Mouse (Mus musculus): ENCODE data around the gene Gif. TPM values are rescaled to one million over a fixed set of nuclear protein-coding genes. Genes with fewer than 3 reads are reported as not detected.

Gene Gif
- not detected for polyA plus RNA-seq (2017; shearing (Covaris generic))

GRCm38 (mm10) chr19:11747298-11747697 is at the start of gene Gif:
Gene Gif, plus strand, starts transcription at chr19:11747554.

GRCm38 (mm10) chr19:11770205-11770892 is 23.0 kb downstream of the Gif start, which contains the start of gene Mrpl16:
Gene Mrpl16, plus strand, starts transcription at chr19:11770391.

Other genes with a start within 250 kb of the Gif start
- gene Ms4a6b, start 231.0 kb upstream of the Gif start, polyA plus RNA-seq (2017; shearing (Covaris generic)) = 579 TPM
- 0.66 TPM for gene Ms4a4d, start 210.8 kb upstream of the Gif start, polyA plus RNA-seq (2017; shearing (Covaris generic))
- 16.2 TPM for gene Ms4a6d, start 142.7 kb upstream of the Gif start, polyA plus RNA-seq (2017; shearing (Covaris generic))
- not detected for gene Ms4a2, start 123.8 kb upstream of the Gif start, polyA plus RNA-seq (2017; shearing (Covaris generic))
- gene Ms4a3, start 106.7 kb upstream of the Gif start, polyA plus RNA-seq (2017; shearing (Covaris generic)) = not detected
- not detected for gene Oosp2, start 87.0 kb upstream of the Gif start, polyA plus RNA-seq (2017; shearing (Covaris generic))
- not detected for gene Oosp1, start 56.4 kb upstream of the Gif start, polyA plus RNA-seq (2017; shearing (Covaris generic))
- gene Oosp3, start 50.5 kb upstream of the Gif start, polyA plus RNA-seq (2017; shearing (Covaris generic)) = 0.64 TPM
- gene Mrpl16, start 22.8 kb downstream of the Gif start, polyA plus RNA-seq (2017; shearing (Covaris generic)) = 34.4 TPM
- gene Stx3, start 71.8 kb downstream of the Gif start, polyA plus RNA-seq (2017; shearing (Covaris generic)) = 1.6 TPM
- gene Olfr1417, start 91.7 kb downstream of the Gif start, polyA plus RNA-seq (2017; shearing (Covaris generic)) = not detected
- gene Olfr1418, start 113.5 kb downstream of the Gif start, polyA plus RNA-seq (2017; shearing (Covaris generic)) = not detected
- gene Olfr1419, start 127.6 kb downstream of the Gif start, polyA plus RNA-seq (2017; shearing (Covaris generic)) = not detected
- not detected for gene Olfr1420, start 139.0 kb downstream of the Gif start, polyA plus RNA-seq (2017; shearing (Covaris generic))
- 29.6 TPM for gene Patl1, start 164.8 kb downstream of the Gif start, polyA plus RNA-seq (2017; shearing (Covaris generic))
- 47.6 TPM for gene Osbp, start 218.4 kb downstream of the Gif start, polyA plus RNA-seq (2017; shearing (Covaris generic))